Mouse (Mus musculus) ovary, postnatal 14 days (tissue): ENCODE measurements around the gene Letmd1.
A peak's percentile ranks its signal among the peaks of the same experiment; 100 is the strongest.
"Not testable (repeated sequence)": the region's sequence is repeated elsewhere in the genome, so short reads cannot be mapped to it uniquely, and the experiment has no call there.

Experiments
- DNase-seq: peaks from one replicate; pipeline ENCODE4 v3.0.0; 2022; ENCODE audit warnings: low spot score

Letmd1 gene

GRCm38 (mm10) chr15:100451245-100451644 lies 17.6 kb upstream of the Letmd1 start:
- no peak for DNase-seq

- DNase-seq: no peak
These were observed 16.3 kb upstream of the Letmd1 start for GRCm38 (mm10) chr15:100452486-100452885.

- no peak for DNase-seq
These were observed 12.3 kb upstream of the Letmd1 start for GRCm38 (mm10) chr15:100456356-100456991.

GRCm38 (mm10) chr15:100457340-100457739 lies 11.5 kb upstream of the Letmd1 start:
- peak; percentile 72 for DNase-seq

GRCm38 (mm10) chr15:100458055-100458454 lies 10.8 kb upstream of the Letmd1 start:
- peak; percentile 52 for DNase-seq

GRCm38 (mm10) chr15:100460942-100461341 lies 7.9 kb upstream of the Letmd1 start:
- DNase-seq: no peak

- DNase-seq: no peak
These were observed 7.2 kb upstream of the Letmd1 start for GRCm38 (mm10) chr15:100461646-100462045.

- DNase-seq: no peak
These were observed 6.7 kb upstream of the Letmd1 start for GRCm38 (mm10) chr15:100462086-100462485.

GRCm38 (mm10) chr15:100463712-100464111 lies 5.1 kb upstream of the Letmd1 start:
- peak; percentile 60 for DNase-seq

- DNase-seq: no peak
These were observed 3.4 kb upstream of the Letmd1 start for GRCm38 (mm10) chr15:100465432-100465831.

- no peak for DNase-seq
These were observed 1.1 kb upstream of the Letmd1 start for GRCm38 (mm10) chr15:100467738-100468137.

GRCm38 (mm10) chr15:100469189-100469545 lies 344 bp downstream of the Letmd1 start:
- DNase-seq: no peak

GRCm38 (mm10) chr15:100470037-100470436 lies 1.2 kb downstream of the Letmd1 start:
- no peak for DNase-seq

- DNase-seq: no peak
These were observed 5.2 kb downstream of the Letmd1 start for GRCm38 (mm10) chr15:100473926-100474503.

- DNase-seq: no peak
These were observed 9.5 kb downstream of the Letmd1 start for GRCm38 (mm10) chr15:100478351-100478750.

- no peak for DNase-seq
These were observed 10.1 kb downstream of the Letmd1 start for GRCm38 (mm10) chr15:100478925-100479324.

- no peak for DNase-seq
These were observed 16.8 kb downstream of the Letmd1 start for GRCm38 (mm10) chr15:100485576-100485975.

GRCm38 (mm10) chr15:100486450-100486849 lies 17.6 kb downstream of the Letmd1 start:
- no peak for DNase-seq

GRCm38 (mm10) chr15:100487050-100487449 lies 18.2 kb downstream of the Letmd1 start:
- no peak for DNase-seq

- DNase-seq: not testable (repeated sequence)
These were observed 19.5 kb downstream of the Letmd1 start for GRCm38 (mm10) chr15:100488297-100488696.

GRCm38 (mm10) chr15:100489263-100489662 lies 20.4 kb downstream of the Letmd1 start:
- DNase-seq: no peak

- no peak for DNase-seq
These were observed 23.1 kb downstream of the Letmd1 start for GRCm38 (mm10) chr15:100491966-100492365.

GRCm38 (mm10) chr15:100494647-100495046 lies 25.8 kb downstream of the Letmd1 start:
- DNase-seq: no peak

- peak; percentile 91 for DNase-seq
These were observed 26.3 kb downstream of the Letmd1 start, which contains the start of gene Csrnp2 for GRCm38 (mm10) chr15:100495102-100495501. Gene Csrnp2 (minus strand): TSS chr15:100495488.
